Mouse (Mus musculus) C2C12 (cell line): ENCODE data around the gene Gm5624.
"Not testable (repeated sequence)": the region's sequence is repeated elsewhere in the genome, so short reads cannot be mapped to it uniquely, and the experiment has no call there.

Experiments
- CEBPB ChIP-seq: IDR thresholded peaks from one replicate; pipeline ENCODE4 v1.6.1; 2011; ENCODE audit warnings: low read depth, mild to moderate bottlenecking, control low read depth, moderate library complexity
- CTCF ChIP-seq: IDR thresholded peaks from one replicate; pipeline ENCODE4 v1.5.1; 2011; ENCODE audit not compliant: control insufficient read depth, insufficient read depth, insufficient read length
- FOSL1 ChIP-seq: IDR thresholded peaks from one replicate; pipeline ENCODE4 v1.8.0; 2011; ENCODE audit warnings: mild to moderate bottlenecking, low read length; ENCODE audit not compliant: poor library complexity, insufficient read depth, severe bottlenecking
- MAX ChIP-seq: IDR thresholded peaks from one replicate; pipeline ENCODE4 v1.6.1; 2011; ENCODE audit warnings: mild to moderate bottlenecking, control low read depth
- MYOD1 ChIP-seq: IDR thresholded peaks from one replicate; pipeline ENCODE4 v1.6.1; 2011; ENCODE audit warnings: low read depth; ENCODE audit not compliant: control insufficient read depth, insufficient read length
- MYOG ChIP-seq: IDR thresholded peaks from one replicate; pipeline ENCODE4 v1.6.1; 2011; ENCODE audit not compliant: control insufficient read depth, insufficient read length; ENCODE audit errors: extremely low read depth

GRCm38 (mm10) chr14:44517976-44518375, 109.8 kb downstream of the Gm5624 start, which contains the start of gene Gm17093:
- TF ChIP-seq CTCF, MYOD1, MAX, MYOG, CEBPB, FOSL1: not testable (repeated sequence)
